Mouse (Mus musculus) hindbrain, embryonic 16.5 days (tissue): ENCODE measurements at regions not wholly inside any gene's neighbourhood (a gene's known extent, or its start where the extent isn't known, plus 50 kb on each side); places are given as distances from the start of the nearest gene placed in this dataset.

Experiments used
- ATAC-seq: fragments of 200-750 bp; cut with Nextera tagmentation; 2 replicates; pipeline ENCODE4 v1.8.0; 2017; ENCODE audit warnings: moderate TSS enrichment, moderate library complexity
- H3K27ac ChIP-seq: fragments of 300-500 bp; sonication (generic); 2 replicates; pipeline ENCODE4 v1.5.1; 2014; ENCODE audit warnings: low read depth, mild to moderate bottlenecking, control low read depth, low read length, moderate library complexity
- H3K27me3 ChIP-seq: fragments of 300-500 bp; sonication (generic); replicated peaks from 2 replicates; pipeline ENCODE4 v1.6.1; 2014; ENCODE audit warnings: low read length; ENCODE audit not compliant: control insufficient read depth, insufficient read depth
- H3K36me3 ChIP-seq: fragments of 300-500 bp; sonication (generic); 2 replicates; pipeline ENCODE4 v1.6.1; 2014; ENCODE audit warnings: mild to moderate bottlenecking, low read length, moderate library complexity, mixed read lengths; ENCODE audit not compliant: control insufficient read depth, insufficient read depth
- H3K4me1 ChIP-seq: fragments of 300-500 bp; sonication (generic); 2 replicates; pipeline ENCODE4 v1.6.1; 2014; ENCODE audit warnings: low read depth, low read length; ENCODE audit not compliant: control insufficient read depth, insufficient read depth
- H3K4me2 ChIP-seq: fragments of 300-500 bp; sonication (generic); 2 replicates; pipeline ENCODE4 v1.6.1; 2014; ENCODE audit warnings: mild to moderate bottlenecking, low read length, control low read depth, moderate library complexity
- H3K4me3 ChIP-seq: fragments of 300-500 bp; sonication (generic); 2 replicates; pipeline ENCODE4 v1.5.1; 2014; ENCODE audit warnings: mild to moderate bottlenecking, low read length, control low read depth, moderate library complexity
- H3K9ac ChIP-seq: fragments of 300-500 bp; sonication (generic); 2 replicates; pipeline ENCODE4 v1.6.1; 2014; ENCODE audit warnings: low read depth, mild to moderate bottlenecking, control low read depth, low read length, moderate library complexity
- H3K9me3 ChIP-seq: fragments of 300-500 bp; sonication (generic); 2 replicates; pipeline ENCODE4 v1.6.1; 2014; ENCODE audit warnings: mild to moderate bottlenecking, low read length, moderate library complexity; ENCODE audit not compliant: control insufficient read depth
- WGBS: fragments of 180-500 bp; shearing (Covaris S2); extraction: QIAGEN DNeasy Blood & Tissue Kit; methylation state at CpG from one replicate; pipeline ENCODE4 v1.1.7; 2014; 5-methylcytosine and 5-hydroxymethylcytosine counted together

DNA sequence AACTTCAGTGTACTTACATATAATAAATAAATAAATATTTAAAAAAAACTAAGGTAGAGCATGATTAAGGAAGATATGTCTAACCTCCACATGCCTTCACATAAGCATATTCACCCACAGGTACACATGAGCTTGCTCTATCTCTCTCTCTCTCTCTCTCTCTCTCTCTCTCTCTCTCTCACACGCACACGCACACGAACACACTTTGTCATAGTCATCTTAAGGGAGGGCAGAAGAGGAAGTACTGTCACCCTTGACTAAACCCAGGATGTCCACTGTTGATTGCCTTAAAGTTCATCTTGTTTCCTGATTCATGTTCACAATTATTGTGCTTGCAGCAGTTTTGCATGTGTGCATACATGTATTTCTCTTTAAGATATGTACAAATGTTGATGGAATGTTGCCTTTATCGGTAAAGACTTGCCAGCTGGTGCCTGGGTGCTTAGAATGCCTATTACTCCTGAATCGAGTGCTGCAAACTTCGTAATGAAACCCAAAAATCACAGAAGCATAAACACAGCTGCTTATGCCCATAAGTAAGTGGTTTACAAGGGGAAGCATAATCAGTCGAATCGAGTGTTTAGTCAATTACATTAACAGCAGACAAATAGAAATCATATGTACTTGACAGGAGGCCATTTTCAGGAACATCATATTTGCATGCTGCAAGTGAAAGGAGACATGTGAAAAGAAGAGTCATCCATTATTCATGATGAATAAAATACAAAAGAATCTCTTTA lies 84.3 kb downstream of the Tmem168 start:
- ATAC-seq, result no peak
- Histone ChIP-seq H3K4me2 (no peak overlapping the region), H3K4me3 (no peak overlapping the region), H3K27ac (no peak overlapping the region), H3K9ac (no peak overlapping the region), H3K9me3 (no peaks in the 10 kb centered on the region), H3K36me3 (no peaks in the 10 kb centered on the region), H3K27me3 (no peaks in the 10 kb centered on the region), H3K4me1 (no peaks in the 10 kb centered on the region)
- 75% methylated on average over 8 of the region's 8 CpGs for WGBS

DNA sequence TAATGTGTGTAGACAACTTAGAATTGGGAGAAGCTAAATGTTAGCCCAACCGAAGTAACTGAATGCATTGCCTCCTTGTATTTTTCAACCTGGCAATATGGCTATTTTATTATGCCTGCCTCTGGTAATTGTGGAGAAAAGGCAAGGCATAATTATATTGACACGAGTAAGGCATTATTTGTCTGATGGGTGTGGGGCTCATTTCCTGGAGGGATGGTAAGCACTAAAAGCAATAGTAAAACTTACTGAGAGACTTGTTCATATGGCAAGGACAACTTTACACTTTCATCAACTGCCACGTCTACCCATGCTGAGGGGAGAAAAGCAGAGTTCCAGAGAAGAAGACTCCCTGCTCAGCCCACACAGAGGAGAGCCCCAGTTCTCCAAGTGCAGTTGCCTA lies 93.8 kb downstream of the Tmem168 start:
- no peaks in the 10 kb centered on the region for H3K36me3 ChIP-seq
- no peaks in the 10 kb centered on the region for H3K9me3 ChIP-seq
- H3K27me3 ChIP-seq, result no peaks in the 10 kb centered on the region
- WGBS, result 79% methylated on average over 3 of the region's 3 CpGs
- H3K27ac ChIP-seq, result no peak overlapping the region
- H3K4me2 ChIP-seq, result no peak overlapping the region
- H3K9ac ChIP-seq, result no peak overlapping the region
- no peaks in the 10 kb centered on the region for H3K4me1 ChIP-seq
- H3K4me3 ChIP-seq, result no peak overlapping the region
- no peak for ATAC-seq

DNA sequence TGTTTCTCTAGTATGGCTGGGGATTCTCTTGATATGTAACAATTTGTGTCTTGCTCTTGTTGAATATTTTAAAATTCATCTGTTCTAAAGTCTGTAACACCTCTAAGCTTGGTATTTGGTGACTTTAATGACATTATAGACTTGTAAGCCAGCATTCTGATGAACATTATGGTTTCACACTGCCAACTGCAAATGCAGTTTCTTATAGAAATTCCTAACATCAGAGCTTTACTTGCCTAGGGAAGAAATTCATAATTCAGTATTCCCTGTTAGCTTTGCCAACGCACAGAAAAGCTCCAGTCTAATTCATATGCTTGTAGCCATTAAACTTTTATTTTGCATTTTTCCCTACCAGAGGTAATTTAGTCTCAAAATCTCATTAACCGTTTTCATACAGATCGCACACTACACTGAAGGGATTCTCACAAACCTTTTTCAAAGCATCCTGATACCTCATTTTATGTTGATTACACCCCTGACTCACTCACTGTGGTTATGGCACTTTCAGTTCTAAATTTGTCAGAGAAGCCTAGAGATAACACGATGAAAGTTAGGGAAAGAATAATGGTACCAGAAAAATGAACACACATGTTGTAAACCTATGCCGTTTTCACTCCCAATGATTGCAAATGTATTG lies 131.3 kb downstream of the Tmem168 start:
- H3K27me3 ChIP-seq, result no peaks in the 10 kb centered on the region
- H3K36me3 ChIP-seq, result no peaks in the 10 kb centered on the region
- H3K4me3 ChIP-seq, result no peak overlapping the region
- H3K4me2 ChIP-seq, result no peak overlapping the region
- no peak overlapping the region for H3K9ac ChIP-seq
- no peak overlapping the region for H3K27ac ChIP-seq
- H3K9me3 ChIP-seq, result no peaks in the 10 kb centered on the region
- ATAC-seq, result no peak
- WGBS, result 79% methylated on average over 5 of the region's 5 CpGs
- H3K4me1 ChIP-seq, result no peaks in the 10 kb centered on the region

DNA sequence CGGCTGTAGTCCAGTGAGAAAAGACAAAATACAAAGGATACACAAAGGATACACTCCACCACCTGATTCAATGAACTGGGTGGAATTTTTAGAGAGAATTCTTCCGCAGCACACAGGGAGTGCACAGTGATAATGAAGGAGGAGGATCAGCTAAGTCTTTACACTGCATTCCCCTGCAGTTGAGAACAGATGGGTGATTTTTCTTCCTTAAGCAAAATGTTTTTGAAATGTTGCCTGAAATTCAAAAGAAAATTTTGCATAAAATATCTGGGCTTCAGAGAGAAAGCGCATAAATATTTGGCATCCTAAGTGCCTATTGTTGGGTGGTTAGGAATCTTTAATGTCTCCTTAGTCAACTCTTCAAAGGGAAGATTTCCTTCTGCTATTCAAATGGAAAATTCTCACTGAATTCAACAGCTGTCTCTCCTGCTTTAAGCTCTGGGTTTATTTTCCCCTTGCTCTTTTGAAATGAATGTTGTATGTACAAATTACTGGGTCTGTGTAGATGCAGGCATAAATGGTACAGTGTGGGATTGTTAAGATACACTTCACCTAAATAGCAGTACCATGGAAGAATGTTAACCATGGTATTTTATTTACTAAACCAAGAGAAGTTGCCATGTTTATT lies 158.6 kb downstream of the Tmem168 start:
- Histone ChIP-seq H3K4me1 (no peaks in the 10 kb centered on the region), H3K4me3 (no peak overlapping the region), H3K36me3 (no peaks in the 10 kb centered on the region), H3K27me3 (no peaks in the 10 kb centered on the region), H3K27ac (no peak overlapping the region), H3K9ac (no peak overlapping the region), H3K9me3 (no peaks in the 10 kb centered on the region), H3K4me2 (no peak overlapping the region)
- ATAC-seq, result no peak
- 66% methylated on average over 3 of the region's 3 CpGs for WGBS

DNA sequence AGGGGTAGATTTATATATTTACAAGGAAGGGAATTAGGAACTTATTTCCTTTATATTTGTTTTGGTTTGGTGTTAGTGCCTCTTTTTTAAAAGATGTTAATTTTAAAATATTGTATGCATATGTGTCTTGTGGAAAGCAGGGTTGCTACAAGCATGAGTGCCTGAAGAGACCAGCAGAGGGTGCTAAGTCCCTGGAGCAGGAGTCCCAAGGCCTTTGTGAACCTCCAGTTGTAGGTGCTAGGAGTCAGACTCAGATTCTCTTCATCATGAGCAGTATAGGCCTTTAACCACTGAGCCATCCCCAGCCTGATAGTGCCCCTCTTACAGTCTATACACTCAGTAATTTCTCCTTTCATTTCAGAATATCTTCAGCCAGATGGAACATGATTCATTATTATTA lies 189.0 kb upstream of the Vwde start:
- H3K4me3 ChIP-seq, result no peak overlapping the region
- H3K4me1 ChIP-seq, result no peaks in the 10 kb centered on the region
- no peak overlapping the region for H3K27ac ChIP-seq
- no peak overlapping the region for H3K4me2 ChIP-seq
- no peak for ATAC-seq
- H3K9me3 ChIP-seq, result no peaks in the 10 kb centered on the region; the same call in 1 of the 2 replicates
- no peaks in the 10 kb centered on the region for H3K36me3 ChIP-seq
- no peak overlapping the region for H3K9ac ChIP-seq
- H3K27me3 ChIP-seq, result no peaks in the 10 kb centered on the region

DNA sequence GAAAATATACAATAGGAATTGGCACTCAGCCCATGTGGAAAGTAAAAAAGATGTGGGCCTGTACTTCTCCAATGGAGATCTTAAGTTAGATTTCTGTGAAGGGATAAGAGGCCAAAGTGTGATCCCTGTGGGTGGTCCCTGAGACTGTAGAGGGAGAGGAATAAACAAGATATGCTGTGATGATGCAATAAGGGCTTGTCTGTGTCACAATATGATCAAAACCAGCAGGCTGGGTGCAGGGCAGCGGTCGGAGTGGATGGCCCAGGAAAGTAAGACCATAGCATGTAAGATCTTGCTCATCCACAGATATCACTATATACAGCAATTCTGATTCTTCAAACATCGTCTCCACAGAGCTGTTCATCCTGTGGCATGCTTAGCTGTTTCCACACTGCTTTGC lies 188.3 kb upstream of the Vwde start:
- no peak overlapping the region for H3K4me2 ChIP-seq
- ATAC-seq, result no peak

DNA sequence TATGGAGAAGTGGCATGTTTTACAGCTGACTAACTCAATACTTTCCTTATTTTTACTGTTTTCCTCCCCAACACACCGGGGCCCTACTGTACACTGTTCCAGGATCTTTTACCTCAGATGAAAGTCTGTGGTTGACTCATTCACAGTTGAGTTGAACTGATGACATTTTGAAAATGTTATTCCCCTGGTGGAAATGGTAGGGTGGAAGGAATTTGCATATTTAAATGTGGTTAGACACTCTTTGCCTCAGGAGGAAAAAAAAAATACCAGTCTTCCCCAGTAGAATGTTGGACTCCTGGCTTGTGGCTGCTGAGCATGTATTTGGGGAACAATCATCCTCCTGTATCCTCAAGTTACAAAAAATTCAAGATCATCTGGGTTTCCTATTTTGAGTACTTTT lies 159.7 kb upstream of the Vwde start:
- no peak for ATAC-seq

More for the DNA sequence above, 188.3 kb upstream of the Vwde start:
- Histone ChIP-seq H3K9me3 (no peaks in the 10 kb centered on the region; the same call in 1 of the 2 replicates), H3K27ac (no peak overlapping the region), H3K4me3 (no peak overlapping the region), H3K36me3 (no peaks in the 10 kb centered on the region), H3K27me3 (no peaks in the 10 kb centered on the region), H3K9ac (no peak overlapping the region), H3K4me1 (no peaks in the 10 kb centered on the region)
- 91% methylated on average over 3 of the region's 3 CpGs for WGBS

DNA sequence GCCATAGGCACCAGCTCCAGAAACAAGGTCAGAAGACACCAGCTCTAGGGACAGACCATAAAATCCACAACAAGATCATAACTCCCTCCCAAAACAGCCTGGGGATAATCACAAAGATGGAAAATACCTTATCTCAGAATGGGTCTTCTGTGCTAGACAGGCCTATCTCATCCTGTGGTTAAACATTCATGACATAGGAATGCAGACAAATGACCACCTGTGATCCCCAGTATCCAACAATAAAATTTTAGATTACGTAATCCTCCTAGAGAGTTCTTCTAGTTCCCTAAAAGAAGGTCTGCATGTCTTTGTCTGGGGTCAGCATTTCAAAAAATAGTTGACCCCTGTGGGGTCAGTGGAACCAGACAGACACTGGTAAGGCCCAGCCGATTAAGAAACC lies 158.4 kb upstream of the Vwde start:
- no peak for ATAC-seq
- WGBS, result 95% methylated on average over 2 of the region's 2 CpGs

More for the DNA sequence above, 159.7 kb upstream of the Vwde start:
- no peak overlapping the region for H3K9ac ChIP-seq
- no peak overlapping the region for H3K4me3 ChIP-seq
- H3K4me2 ChIP-seq, result no peak overlapping the region
- WGBS, result 94% methylated on average over 1 of the region's 1 CpGs
- no peaks in the 10 kb centered on the region for H3K36me3 ChIP-seq
- peaks cover 5% of the 10 kb centered on the region; the same call in 1 of the 2 replicates for H3K9me3 ChIP-seq
- no peaks in the 10 kb centered on the region for H3K27me3 ChIP-seq
- no peak overlapping the region for H3K27ac ChIP-seq
- H3K4me1 ChIP-seq, result no peaks in the 10 kb centered on the region

DNA sequence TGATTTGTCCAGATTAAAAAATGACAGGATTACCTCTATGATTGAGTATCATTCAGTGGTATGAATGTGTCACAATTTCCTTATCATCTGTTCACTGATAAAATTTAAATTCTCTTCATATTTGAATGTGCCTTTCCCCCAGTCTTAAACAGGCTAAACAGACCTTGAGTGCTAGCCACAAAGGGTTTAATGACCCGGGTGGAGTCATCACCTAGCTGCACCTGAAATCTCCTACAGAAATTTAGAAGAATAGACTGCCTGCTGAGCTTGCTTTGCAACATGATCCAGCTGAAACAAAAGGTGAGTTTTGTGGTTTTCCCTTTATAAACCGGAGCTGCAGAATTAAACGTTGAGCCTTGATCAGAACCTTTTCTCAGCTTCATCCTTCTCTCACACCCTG lies 156.1 kb upstream of the Vwde start:
- WGBS, result 65% methylated on average over 3 of the region's 3 CpGs
- no peaks in the 10 kb centered on the region for H3K9me3 ChIP-seq
- H3K4me1 ChIP-seq, result no peaks in the 10 kb centered on the region
- H3K36me3 ChIP-seq, result no peaks in the 10 kb centered on the region
- no peak overlapping the region for H3K9ac ChIP-seq
- H3K4me2 ChIP-seq, result no peak overlapping the region
- no peak for ATAC-seq
- H3K27ac ChIP-seq, result no peak overlapping the region
- H3K27me3 ChIP-seq, result no peaks in the 10 kb centered on the region
- no peak overlapping the region for H3K4me3 ChIP-seq

More for the DNA sequence above, 158.4 kb upstream of the Vwde start:
- Histone ChIP-seq H3K4me1 (no peaks in the 10 kb centered on the region), H3K9me3 (peaks cover 5% of the 10 kb centered on the region; the same call in 1 of the 2 replicates), H3K27me3 (no peaks in the 10 kb centered on the region), H3K4me2 (no peak overlapping the region), H3K4me3 (no peak overlapping the region), H3K27ac (no peak overlapping the region), H3K9ac (no peak overlapping the region), H3K36me3 (no peaks in the 10 kb centered on the region)
